Mouse (Mus musculus): ENCODE results near the gene Tagln2. TPM values are rescaled to one million over a fixed set of nuclear protein-coding genes. Genes with fewer than 3 reads are reported as not detected.

Tagln2 gene
- polyA plus RNA-seq, 1 experiment from 2014 or later = 121 TPM

DNA sequence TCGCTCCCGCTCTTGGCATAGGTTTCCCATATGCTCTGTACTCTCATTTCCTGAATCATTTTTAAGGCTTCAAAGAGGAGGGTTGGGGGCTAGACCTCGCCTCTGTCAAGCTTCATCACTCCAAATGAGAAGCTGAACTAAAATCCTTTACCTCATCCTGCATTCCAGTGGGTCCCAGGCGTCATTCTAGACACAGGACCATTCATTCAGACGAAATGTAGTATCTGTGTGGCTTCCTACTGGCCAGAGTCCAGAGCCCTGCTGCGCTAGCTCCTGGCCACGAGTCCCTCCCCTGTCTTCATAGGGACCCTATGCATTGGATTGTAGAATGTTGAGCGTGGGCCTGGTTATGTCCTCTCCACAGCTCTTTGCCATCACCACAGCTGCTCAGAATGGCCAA is 4.9 kb downstream of the Tagln2 start:
- peaks cover 22% of the 10 kb centered on the region for H3K27me3 ChIP-seq
- ATAC-seq (ENCODE audit: insufficient read depth) = no peak
- no peaks in the 10 kb centered on the region for H3K9me3 ChIP-seq (replicated peaks)
- H3K4me2 ChIP-seq = no peak overlapping the region
- 68% methylated on average over 8 of the region's 8 CpGs for WGBS (ENCODE audit: insufficient replicate concordance)
- peaks cover 36% of the 10 kb centered on the region for H3K36me3 ChIP-seq (replicated peaks)
- no peak overlapping the region for H3K4me3 ChIP-seq (replicated peaks)
- no peak overlapping the region for H3K27ac ChIP-seq (replicated peaks)
- no peak overlapping the region for H3K9ac ChIP-seq
- peaks cover 50% of the 10 kb centered on the region for H3K4me1 ChIP-seq (replicated peaks)

- no peak overlapping the region for H3K27ac ChIP-seq (replicated peaks)
- H3K4me1 ChIP-seq (replicated peaks) = peaks cover 51% of the 10 kb centered on the region
- no peaks in the 10 kb centered on the region for H3K9me3 ChIP-seq (replicated peaks)
- no peak overlapping the region for H3K4me2 ChIP-seq
- 0 out of 2 replicates have a peak, but pooled peaks cover under 1% of the 10 kb centered on the region for H3K27me3 ChIP-seq
- ATAC-seq (ENCODE audit: insufficient read depth) = no peak
- H3K4me3 ChIP-seq (replicated peaks) = no peak overlapping the region
- 45% methylated on average over 5 of the region's 5 CpGs for WGBS (ENCODE audit: insufficient replicate concordance)
- H3K9ac ChIP-seq = no peak overlapping the region
- H3K36me3 ChIP-seq (replicated peaks) = peaks cover 36% of the 10 kb centered on the region
Observed at GRCm38 (mm10) chr1:172507001-172507400, 7.2 kb downstream of the Tagln2 start.

GRCm38 (mm10) chr1:172507701-172508100 is 7.9 kb downstream of the Tagln2 start:
- Histone ChIP-seq H3K36me3 (replicated peaks) (peaks cover 36% of the 10 kb centered on the region), H3K9ac (no peak overlapping the region), H3K4me1 (replicated peaks) (peaks cover 48% of the 10 kb centered on the region), H3K4me2 (no peak overlapping the region), H3K27me3 (no peaks in the 10 kb centered on the region), H3K9me3 (replicated peaks) (no peaks in the 10 kb centered on the region), H3K27ac (replicated peaks) (no peak overlapping the region), H3K4me3 (replicated peaks) (no peak overlapping the region)
- ATAC-seq (ENCODE audit: insufficient read depth) = no peak
- 67% methylated on average over 3 of the region's 3 CpGs for WGBS (ENCODE audit: insufficient replicate concordance)

DNA sequence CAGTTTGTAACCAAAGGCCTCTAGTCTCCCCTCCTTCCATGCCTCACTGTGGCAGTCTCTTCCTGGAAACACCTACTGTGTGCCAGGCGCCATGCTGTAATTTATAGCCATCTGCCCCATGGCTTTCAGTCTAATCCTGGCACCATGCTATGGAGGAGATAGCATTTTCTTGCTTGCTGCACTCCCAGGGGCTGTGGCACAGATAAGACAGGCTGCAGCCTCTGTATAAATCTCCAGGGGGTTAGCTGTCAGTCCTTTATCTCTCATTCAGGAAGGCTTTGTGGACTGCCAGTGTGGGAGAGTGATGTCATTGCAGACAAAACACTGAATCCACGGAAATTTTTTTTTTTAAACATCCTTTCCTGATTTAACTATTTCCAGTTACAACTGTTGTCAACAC is 8.3 kb downstream of the Tagln2 start:
- Histone ChIP-seq H3K9me3 (replicated peaks) (no peaks in the 10 kb centered on the region), H3K27me3 (no peaks in the 10 kb centered on the region), H3K4me1 (replicated peaks) (peaks cover 48% of the 10 kb centered on the region), H3K27ac (replicated peaks) (no peak overlapping the region), H3K36me3 (replicated peaks) (peaks cover 36% of the 10 kb centered on the region), H3K4me3 (replicated peaks) (no peak overlapping the region), H3K9ac (no peak overlapping the region), H3K4me2 (no peak overlapping the region)
- 15% methylated on average over 2 of the region's 2 CpGs for WGBS (ENCODE audit: insufficient replicate concordance)
- no peak for ATAC-seq (ENCODE audit: insufficient read depth)

GRCm38 (mm10) chr1:172509235-172509634 is 9.4 kb downstream of the Tagln2 start:
- Histone ChIP-seq H3K27ac (replicated peaks) (no peak overlapping the region), H3K4me1 (replicated peaks) (peaks cover 50% of the 10 kb centered on the region)
- WGBS (ENCODE audit: insufficient replicate concordance) = 56% methylated on average over 5 of the region's 5 CpGs

GRCm38 (mm10) chr1:172509983-172510382 is 10.1 kb downstream of the Tagln2 start:
- H3K4me3 ChIP-seq (replicated peaks) = no peak overlapping the region
- WGBS (ENCODE audit: insufficient replicate concordance) = 35% methylated on average over 8 of the region's 8 CpGs
- peaks cover 53% of the 10 kb centered on the region; the same call in 1 of the 2 replicates for H3K4me1 ChIP-seq (replicated peaks)
- peak overlapping the region; percentile 53; the same call in 1 of the 2 replicates for H3K27ac ChIP-seq (replicated peaks)
- H3K9me3 ChIP-seq (replicated peaks) = no peaks in the 10 kb centered on the region
- peak; percentile 20; the same call in 1 of the 2 replicates for ATAC-seq (ENCODE audit: insufficient read depth)
- H3K9ac ChIP-seq = no peak overlapping the region
- H3K27me3 ChIP-seq = no peaks in the 10 kb centered on the region
- H3K36me3 ChIP-seq (replicated peaks) = peaks cover 32% of the 10 kb centered on the region
- peak overlapping the region; percentile 34; the same call in 1 of the 2 replicates for H3K4me2 ChIP-seq

More at GRCm38 (mm10) chr1:172509235-172509634, 9.4 kb downstream of the Tagln2 start:
- Histone ChIP-seq H3K27me3 (no peaks in the 10 kb centered on the region), H3K9ac (no peak overlapping the region), H3K4me2 (no peak overlapping the region), H3K36me3 (replicated peaks) (peaks cover 36% of the 10 kb centered on the region), H3K9me3 (replicated peaks) (no peaks in the 10 kb centered on the region), H3K4me3 (replicated peaks) (no peak overlapping the region)
- ATAC-seq (ENCODE audit: insufficient read depth) = no peak

DNA sequence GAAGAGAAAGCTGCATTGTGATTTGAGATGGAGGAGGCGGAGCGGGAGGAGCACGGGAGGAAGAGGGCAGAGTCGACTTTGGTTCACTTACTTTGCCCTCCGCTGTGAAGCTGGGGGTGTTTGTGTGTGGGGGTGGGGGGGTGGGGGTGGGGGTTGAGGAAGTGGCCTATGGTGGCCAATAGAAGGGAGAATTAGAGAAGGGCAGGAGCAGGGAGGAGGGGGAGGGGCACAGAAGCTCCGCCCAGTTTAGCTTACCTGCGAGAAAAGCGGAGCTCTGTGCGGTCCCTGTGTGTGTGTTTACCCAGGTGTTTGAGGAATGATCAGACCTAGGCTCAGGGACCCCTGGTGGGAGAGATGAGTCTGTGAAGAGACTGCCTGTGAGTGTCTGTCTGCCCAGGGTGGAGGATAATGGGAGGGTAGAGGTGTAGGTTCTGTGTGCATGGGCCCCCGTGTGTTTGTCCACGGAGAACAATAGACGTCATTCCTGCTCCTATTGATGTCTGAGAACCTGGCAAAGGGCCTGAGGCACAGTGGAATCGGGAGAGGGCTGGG is 10.7 kb downstream of the Tagln2 start:
- Histone ChIP-seq H3K4me1 (replicated peaks) (peaks cover 56% of the 10 kb centered on the region; the same call in 1 of the 2 replicates), H3K4me3 (replicated peaks) (no peak overlapping the region), H3K27ac (replicated peaks) (peak overlapping the region; percentile 53; the same call in 1 of the 2 replicates), H3K9ac (no peak overlapping the region), H3K27me3 (no peaks in the 10 kb centered on the region), H3K4me2 (peak overlapping the region; percentile 34), H3K9me3 (replicated peaks) (no peaks in the 10 kb centered on the region), H3K36me3 (replicated peaks) (peaks cover 27% of the 10 kb centered on the region)
- ATAC-seq (ENCODE audit: insufficient read depth) = peak; percentile 32
- 35% methylated on average over 13 of the region's 13 CpGs for WGBS (ENCODE audit: insufficient replicate concordance)

DNA sequence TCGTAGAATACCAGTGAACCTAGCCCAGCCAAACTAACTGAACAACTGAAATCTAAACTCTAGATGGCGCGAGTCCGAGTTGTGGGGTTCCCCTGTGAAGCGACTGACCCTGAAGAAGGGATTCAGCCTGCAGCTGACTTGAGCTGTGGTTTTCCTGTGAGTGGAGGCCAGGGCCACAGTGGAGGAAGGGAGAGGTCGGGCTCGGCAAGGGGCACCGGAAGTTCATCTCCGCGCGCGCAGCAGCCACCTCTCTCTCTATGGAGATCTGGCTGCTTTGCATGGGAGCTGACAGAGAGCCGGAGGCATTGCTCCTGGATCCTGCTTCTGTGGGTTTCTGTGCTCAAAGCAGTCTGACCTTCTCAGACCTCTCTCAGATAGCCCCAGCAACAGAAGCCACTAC is 13.1 kb downstream of the Tagln2 start:
- Histone ChIP-seq H3K27ac (replicated peaks) (peak overlapping the region; percentile 70), H3K27me3 (no peaks in the 10 kb centered on the region), H3K9ac (no peak overlapping the region; the same call in 1 of the 2 replicates), H3K4me3 (replicated peaks) (peak overlapping the region; percentile 14), H3K4me1 (replicated peaks) (peaks cover 48% of the 10 kb centered on the region; the same call in 1 of the 2 replicates), H3K36me3 (replicated peaks) (peaks cover 4% of the 10 kb centered on the region), H3K4me2 (peak overlapping the region; percentile 55), H3K9me3 (replicated peaks) (no peaks in the 10 kb centered on the region)
- 3% methylated on average over 13 of the region's 13 CpGs for WGBS (ENCODE audit: insufficient replicate concordance)
- peak; percentile 34; the same call in 1 of the 2 replicates for ATAC-seq (ENCODE audit: insufficient read depth)

DNA sequence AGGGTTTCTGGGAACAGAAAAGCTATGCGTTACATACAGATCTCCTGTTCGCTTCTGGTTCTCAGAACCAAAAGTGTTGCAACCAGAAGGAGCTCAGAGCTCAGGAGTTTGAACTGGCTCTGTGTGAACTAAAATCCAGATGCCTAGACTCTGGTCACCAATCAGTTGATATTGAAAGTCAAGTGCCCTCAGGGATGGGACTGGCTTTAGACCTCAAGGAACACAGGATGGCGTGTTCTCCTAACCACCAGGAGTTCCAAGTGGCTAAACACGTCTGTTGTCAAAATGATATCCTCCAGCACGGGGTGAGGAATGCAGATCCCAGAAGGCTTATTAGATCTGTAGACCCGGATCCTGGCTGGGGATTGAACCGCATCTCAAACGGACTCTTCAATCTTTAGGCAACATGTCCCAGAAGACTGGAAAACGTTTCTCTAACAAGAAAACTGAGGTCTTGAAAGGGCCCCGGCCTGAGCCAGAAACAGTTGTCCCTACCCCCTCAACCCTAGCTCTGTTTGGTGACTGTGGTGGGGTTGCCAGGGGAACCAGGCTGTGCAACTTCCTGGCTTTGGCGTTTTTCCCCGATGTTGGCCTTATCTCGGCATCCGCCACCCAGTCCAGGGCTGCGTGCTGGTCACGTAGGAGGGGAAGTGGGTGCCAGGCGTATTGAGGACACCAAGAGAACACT is 13.8 kb downstream of the Tagln2 start:
- Histone ChIP-seq H3K9ac (no peak overlapping the region), H3K36me3 (replicated peaks) (no peaks in the 10 kb centered on the region), H3K9me3 (replicated peaks) (no peaks in the 10 kb centered on the region), H3K4me3 (replicated peaks) (peak overlapping the region; percentile 14), H3K27me3 (no peaks in the 10 kb centered on the region), H3K27ac (replicated peaks) (peak overlapping the region; percentile 70), H3K4me1 (replicated peaks) (peaks cover 42% of the 10 kb centered on the region; the same call in 1 of the 2 replicates), H3K4me2 (peak overlapping the region; percentile 55)
- ATAC-seq (ENCODE audit: insufficient read depth) = peak; percentile 49
- WGBS (ENCODE audit: insufficient replicate concordance) = 8% methylated on average over 17 of the region's 17 CpGs

DNA sequence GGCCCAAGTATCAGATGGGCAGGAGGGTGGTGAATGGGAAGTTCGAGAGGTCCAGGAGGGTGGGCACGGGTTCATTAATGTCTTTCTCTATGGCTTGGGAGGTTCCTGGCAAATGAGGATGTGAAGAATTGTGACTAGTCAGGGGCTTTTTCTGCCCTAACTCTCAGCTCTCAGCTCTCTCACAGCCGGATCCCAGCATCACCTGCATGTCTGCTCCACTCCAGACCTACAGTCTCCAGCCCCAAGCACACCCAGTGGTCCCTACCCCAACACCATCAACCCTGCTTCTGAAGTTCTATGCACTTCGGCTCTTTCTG is 14.3 kb downstream of the Tagln2 start:
- ATAC-seq (ENCODE audit: insufficient read depth) = no peak
- no peaks in the 10 kb centered on the region for H3K36me3 ChIP-seq (replicated peaks)
- peaks cover 41% of the 10 kb centered on the region; the same call in 1 of the 2 replicates for H3K4me1 ChIP-seq (replicated peaks)
- no peak overlapping the region for H3K9ac ChIP-seq
- WGBS (ENCODE audit: insufficient replicate concordance) = 18% methylated on average over 4 of the region's 4 CpGs
- H3K4me2 ChIP-seq = peak overlapping the region; percentile 55
- peak overlapping the region; percentile 70 for H3K27ac ChIP-seq (replicated peaks)
- H3K9me3 ChIP-seq (replicated peaks) = no peaks in the 10 kb centered on the region
- H3K27me3 ChIP-seq = no peaks in the 10 kb centered on the region
- no peak overlapping the region for H3K4me3 ChIP-seq (replicated peaks)

DNA sequence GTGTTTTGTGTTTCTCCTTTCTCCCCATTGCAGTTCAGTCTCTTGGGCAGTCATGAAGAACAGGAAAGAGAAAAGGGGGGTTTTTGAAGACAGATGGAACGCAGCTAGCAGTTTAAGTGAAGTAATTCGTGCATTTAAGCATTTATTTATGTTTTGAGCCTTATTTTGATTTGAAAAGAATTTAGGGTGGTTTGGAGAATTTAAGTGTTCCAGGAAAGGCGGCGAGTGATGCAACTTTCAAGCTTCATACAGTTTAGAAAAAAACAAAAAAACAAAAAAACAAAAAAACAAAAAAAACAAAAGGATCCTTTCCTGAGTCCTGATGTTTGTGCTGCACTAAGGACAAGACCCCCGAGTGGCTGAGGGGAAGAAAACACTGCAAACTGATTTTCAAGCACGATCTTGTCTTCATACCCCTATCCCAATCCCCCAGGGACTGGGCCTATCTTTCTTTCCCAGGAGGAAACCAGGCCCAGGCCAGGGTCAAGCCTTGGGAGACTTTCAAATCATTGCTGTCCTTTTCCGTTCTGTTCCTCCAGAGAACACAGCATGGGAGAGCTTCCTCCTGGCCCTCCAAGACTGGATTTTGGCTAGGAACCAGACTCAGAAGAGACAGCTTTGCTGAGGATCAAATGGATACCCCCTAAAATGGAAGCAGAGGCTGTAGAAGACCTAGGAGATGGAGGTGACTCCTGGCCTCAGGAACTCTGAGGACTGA is 14.9 kb downstream of the Tagln2 start:
- H3K27me3 ChIP-seq = no peaks in the 10 kb centered on the region
- no peak for ATAC-seq (ENCODE audit: insufficient read depth)
- 34% methylated on average over 7 of the region's 7 CpGs for WGBS (ENCODE audit: insufficient replicate concordance)
- no peak overlapping the region for H3K4me3 ChIP-seq (replicated peaks)
- no peaks in the 10 kb centered on the region for H3K36me3 ChIP-seq (replicated peaks)
- H3K9me3 ChIP-seq (replicated peaks) = no peaks in the 10 kb centered on the region
- peaks cover 36% of the 10 kb centered on the region; the same call in 1 of the 2 replicates for H3K4me1 ChIP-seq (replicated peaks)
- no peak overlapping the region for H3K9ac ChIP-seq
- H3K27ac ChIP-seq (replicated peaks) = peak overlapping the region; percentile 70
- H3K4me2 ChIP-seq = peak overlapping the region; percentile 55; the same call in 1 of the 2 replicates
